Mouse (Mus musculus) cerebellum, postnatal 25 days (tissue): ENCODE measurements at regions not wholly inside any gene's neighbourhood (a gene's known extent, or its start where the extent isn't known, plus 50 kb on each side); places are given as distances from the start of the nearest gene placed in this dataset.

Source experiments
- DNase-seq, 2 experiments: peaks; one replicate each; pipeline ENCODE4 v3.0.0; 2021; ENCODE audit warnings: mixed read lengths in 2 of 2

GRCm38 (mm10) chr3:149496829-149497471 lies 506.6 kb upstream of the Adgrl2 start:
- DNase-seq, result no peak

- no peak for DNase-seq
Observed at GRCm38 (mm10) chr3:149496122-149496521, 505.8 kb upstream of the Adgrl2 start.

- DNase-seq, result no peak
Observed at GRCm38 (mm10) chr3:149488147-149488546, 497.8 kb upstream of the Adgrl2 start.

- no peak for DNase-seq
Observed at GRCm38 (mm10) chr3:149485406-149485805, 495.1 kb upstream of the Adgrl2 start.

- no peak for DNase-seq
Observed at GRCm38 (mm10) chr3:149484319-149484718, 494.0 kb upstream of the Adgrl2 start.

GRCm38 (mm10) chr3:149476151-149476550 lies 485.8 kb upstream of the Adgrl2 start:
- no peak for DNase-seq

- DNase-seq, result no peak
Observed at GRCm38 (mm10) chr3:149466973-149467372, 476.6 kb upstream of the Adgrl2 start.

GRCm38 (mm10) chr3:149464603-149465002 lies 474.2 kb upstream of the Adgrl2 start:
- no peak for DNase-seq

- no peak for DNase-seq
Observed at GRCm38 (mm10) chr3:149462121-149462541, 471.8 kb upstream of the Adgrl2 start.

- DNase-seq, result no peak
Observed at GRCm38 (mm10) chr3:149461613-149462012, 471.3 kb upstream of the Adgrl2 start.

- no peak for DNase-seq
Observed at GRCm38 (mm10) chr3:149449376-149449775, 459.0 kb upstream of the Adgrl2 start.

- DNase-seq, result no peak
Observed at GRCm38 (mm10) chr3:149445991-149446564, 455.7 kb upstream of the Adgrl2 start.

- peak; percentile 33 to 44 for DNase-seq
Observed at GRCm38 (mm10) chr3:149444854-149445577, 454.7 kb upstream of the Adgrl2 start.

- no peak for DNase-seq
Observed at GRCm38 (mm10) chr3:149444377-149444776, 454.0 kb upstream of the Adgrl2 start.

GRCm38 (mm10) chr3:149441227-149441626 lies 450.9 kb upstream of the Adgrl2 start:
- no peak for DNase-seq

- DNase-seq, result no peak
Observed at GRCm38 (mm10) chr3:149437763-149438162, 447.4 kb upstream of the Adgrl2 start.

- DNase-seq, result no peak
Observed at GRCm38 (mm10) chr3:149436944-149437343, 446.6 kb upstream of the Adgrl2 start.

GRCm38 (mm10) chr3:149436420-149436819 lies 446.1 kb upstream of the Adgrl2 start:
- no peak for DNase-seq

- no peak for DNase-seq
Observed at GRCm38 (mm10) chr3:149431795-149432194, 441.4 kb upstream of the Adgrl2 start.

GRCm38 (mm10) chr3:149426023-149426759 lies 435.8 kb upstream of the Adgrl2 start:
- no peak for DNase-seq

- DNase-seq, result no peak
Observed at GRCm38 (mm10) chr3:149424306-149424705, 434.0 kb upstream of the Adgrl2 start.

GRCm38 (mm10) chr3:149423491-149423890 lies 433.1 kb upstream of the Adgrl2 start:
- no peak for DNase-seq

- no peak for DNase-seq
Observed at GRCm38 (mm10) chr3:149415081-149415480, 424.7 kb upstream of the Adgrl2 start.
